16 mouse cellular contexts compared by ENCODE assay signal in the genomic region with DNA sequence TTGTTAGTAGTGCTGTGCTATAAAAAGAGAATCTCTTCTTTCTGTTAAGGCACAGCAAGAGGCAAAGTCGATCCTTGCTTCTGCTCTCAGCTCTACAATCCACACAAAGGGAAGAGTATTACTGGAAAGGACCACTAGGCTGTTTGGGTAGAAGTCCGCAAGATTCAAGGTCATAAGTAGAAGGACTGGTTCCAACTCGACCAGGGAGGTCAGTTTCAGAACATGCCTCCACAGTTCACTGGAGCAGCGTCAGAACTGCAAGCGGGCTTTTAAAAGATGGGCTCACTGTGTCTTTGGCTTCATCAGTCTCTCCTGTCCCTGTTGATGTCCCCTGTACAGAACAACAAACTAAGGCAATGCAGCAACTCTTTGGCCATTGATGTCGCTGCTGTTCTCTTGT.
DNase-seq lines count a peak whose midpoint lies in the region.
"Had no signal": no experiment of that assay in that cellular context is flagged by ENCODE, and none has a peak within 500 bp of the region (broad histone marks: within the 10 kb centered on the region; RNA-seq: fewer than 3 reads in every experiment).

No protein-coding gene starts in this region.

- DNase-seq in kidney, adult 8-10 months, result peak; percentile 28 to 50
- DNase-seq in kidney, postnatal 10 days, result no peak
- peak; percentile 73 for DNase-seq in ES-CJ7 (ENCODE audit: low read depth, low spot score)
- peak; percentile 50 for DNase-seq in R1 (ENCODE audit: low read depth, low spot score)
- peak; percentile 42 to 48 for DNase-seq in kidney, postnatal 36 days
- DNase-seq in retina, embryonic 14.5 days (ENCODE audit: low spot score), result no peak
- DNase-seq in layer of hippocampus, adult 9-10 months (ENCODE audit: low spot score), result no peak
- DNase-seq: adrenal gland, adult 8-10 months; adrenal gland, postnatal 36 days; cerebellum, adult 2 months; cerebellum, postnatal 10 days; embryo, embryonic 11 days; gastrocnemius, postnatal 10 days; heart, adult 18-20 months; heart, postnatal 10 days; heart, postnatal 4 days had no signal

Comparison
In these comparisons a context has a peak if more than half of its experiments do, and no peak if none do; other contexts are left out.
1. DNase-seq: peak in kidney, adult 8-10 months (2 of 2), ES-CJ7 (single experiment), R1 (single experiment) and kidney, postnatal 36 days (2 of 2); none in kidney, postnatal 10 days (single experiment), retina, embryonic 14.5 days (single experiment) and layer of hippocampus, adult 9-10 months (single experiment).